Mouse (Mus musculus) C2C12 (cell line): ENCODE results near the gene Specc1. TPM values are rescaled to one million over a fixed set of nuclear protein-coding genes. Genes with fewer than 3 reads are reported as not detected.

Experiments
- H3K27me3 ChIP-seq: one replicate; pipeline ENCODE4 v1.6.1; 2011; ENCODE audit not compliant: control insufficient read depth, insufficient read depth, insufficient read length
- H3K36me3 ChIP-seq: one replicate; pipeline ENCODE4 v1.6.1; 2011; ENCODE audit not compliant: control insufficient read depth, insufficient read depth
- H3K4me3 ChIP-seq: one replicate; pipeline ENCODE4 v1.5.1; 2011; ENCODE audit warnings: mild to moderate bottlenecking, control low read depth; ENCODE audit not compliant: poor library complexity, insufficient read depth, severe bottlenecking
- H3K79me2 ChIP-seq: one replicate; pipeline ENCODE4 v1.6.1; 2011; ENCODE audit not compliant: control insufficient read depth, insufficient read depth
- H3K79me3 ChIP-seq: one replicate; pipeline ENCODE4 v1.6.1; 2011; ENCODE audit warnings: low read depth, control low read depth
- H3ac ChIP-seq: one replicate; pipeline ENCODE3; 2011; ENCODE audit warnings: low read depth; ENCODE audit not compliant: control insufficient read depth, insufficient read length
- CEBPB ChIP-seq: IDR thresholded peaks from one replicate; pipeline ENCODE4 v1.6.1; 2011; ENCODE audit warnings: low read depth, mild to moderate bottlenecking, control low read depth, moderate library complexity
- CTCF ChIP-seq: IDR thresholded peaks from one replicate; pipeline ENCODE4 v1.5.1; 2011; ENCODE audit not compliant: control insufficient read depth, insufficient read depth, insufficient read length
- FOSL1 ChIP-seq: IDR thresholded peaks from one replicate; pipeline ENCODE4 v1.8.0; 2011; ENCODE audit warnings: mild to moderate bottlenecking, low read length; ENCODE audit not compliant: poor library complexity, insufficient read depth, severe bottlenecking
- MAX ChIP-seq: IDR thresholded peaks from one replicate; pipeline ENCODE4 v1.6.1; 2011; ENCODE audit warnings: mild to moderate bottlenecking, control low read depth
- MYOD1 ChIP-seq: IDR thresholded peaks from one replicate; pipeline ENCODE4 v1.6.1; 2011; ENCODE audit warnings: low read depth; ENCODE audit not compliant: control insufficient read depth, insufficient read length
- MYOG ChIP-seq: IDR thresholded peaks from one replicate; pipeline ENCODE4 v1.6.1; 2011; ENCODE audit not compliant: control insufficient read depth, insufficient read length; ENCODE audit errors: extremely low read depth
- USF1 ChIP-seq: IDR thresholded peaks from one replicate; pipeline ENCODE4 v1.6.1; 2011; ENCODE audit warnings: low read depth, mild to moderate bottlenecking, control low read depth, moderate library complexity
- polyA plus RNA-seq: library from polyadenylated mRNA; unstranded; fragments of >200 nt; fragmentation: generic; extraction: Trizol; gene quantifications from one replicate; pipeline ENCODE4 v1.2.1, GENCODE M21; 2012; ENCODE audit warnings: missing spikeins

Specc1 gene
- polyA plus RNA-seq, 1 experiment: 59.2 TPM

DNA sequence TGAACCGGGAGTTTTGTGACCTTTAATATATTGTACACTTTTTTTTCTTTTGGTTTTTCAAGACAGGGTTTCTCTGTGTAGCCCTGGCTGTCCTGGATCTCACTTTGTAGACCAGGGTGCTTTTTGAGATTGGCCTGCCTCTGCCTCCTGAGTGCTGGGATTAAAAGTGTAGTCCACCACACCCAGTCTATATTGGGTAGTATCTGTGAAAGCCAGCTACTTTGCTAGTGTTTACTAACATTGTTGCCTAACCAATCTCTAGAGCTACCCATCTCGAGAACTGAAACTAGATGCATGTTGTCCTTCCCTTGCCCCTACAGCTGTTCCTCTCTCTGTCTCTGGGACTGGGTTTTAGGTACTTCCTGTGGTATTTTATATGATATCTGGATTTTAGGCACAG, 3.5 kb downstream of the Specc1 start:
- H3K27me3 ChIP-seq: no peaks in the 10 kb centered on the region
- no peak overlapping the region for H3K4me3 ChIP-seq
- H3K79me2 ChIP-seq: no peaks in the 10 kb centered on the region
- H3K79me3 ChIP-seq: no peaks in the 10 kb centered on the region
- TF ChIP-seq MYOG (no peak), CTCF (no peak), USF1 (no peak), FOSL1 (no peak), CEBPB (no peak), MAX (no peak)
- H3K36me3 ChIP-seq: no peaks in the 10 kb centered on the region
- H3ac ChIP-seq: no peak overlapping the region

DNA sequence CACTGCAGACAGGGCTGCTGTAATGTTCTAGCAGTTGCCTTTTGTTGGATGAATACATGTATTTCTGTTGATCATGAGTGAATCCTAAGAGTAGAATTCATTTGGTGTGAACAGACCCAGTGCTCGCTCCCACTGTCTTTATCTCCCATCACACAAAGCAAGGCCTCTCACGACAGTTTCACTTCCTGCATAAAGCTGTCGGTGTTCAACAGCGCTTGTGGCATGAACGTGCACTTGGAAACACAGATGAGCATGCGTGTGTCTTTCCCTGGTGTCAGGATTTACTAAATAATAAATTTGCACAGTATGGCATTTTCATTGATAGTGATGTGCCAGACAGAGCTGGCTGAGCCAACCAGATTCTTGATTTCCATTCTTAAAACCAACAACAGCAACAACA, 6.1 kb downstream of the Specc1 start:
- no peak for TF ChIP-seq CTCF
- TF ChIP-seq USF1: no peak
- no peak overlapping the region for H3K4me3 ChIP-seq
- H3K27me3 ChIP-seq: no peaks in the 10 kb centered on the region
- no peak overlapping the region for H3ac ChIP-seq
- no peaks in the 10 kb centered on the region for H3K36me3 ChIP-seq
- H3K79me2 ChIP-seq: no peaks in the 10 kb centered on the region
- H3K79me3 ChIP-seq: no peaks in the 10 kb centered on the region

DNA sequence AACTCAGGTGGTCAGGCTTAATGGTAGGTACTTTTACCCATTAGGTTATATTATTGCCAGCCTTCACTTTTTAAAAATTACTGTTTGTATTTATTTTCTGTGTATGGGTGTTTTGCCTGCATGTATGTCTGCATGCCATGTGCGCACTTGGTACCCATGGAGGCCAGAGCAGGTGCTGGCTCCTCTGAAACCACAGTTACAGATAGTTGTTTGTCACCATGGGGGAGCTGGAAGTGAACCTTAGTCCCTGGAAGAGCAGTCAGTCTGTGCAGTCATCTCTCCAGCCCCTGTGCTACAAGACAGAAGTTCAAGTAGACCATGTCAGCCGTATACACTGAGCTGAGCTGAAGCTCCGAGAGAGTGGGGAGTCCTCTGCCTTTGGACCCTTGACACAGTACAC, 6.6 kb downstream of the Specc1 start:
- no peak overlapping the region for H3ac ChIP-seq
- no peak overlapping the region for H3K4me3 ChIP-seq
- no peaks in the 10 kb centered on the region for H3K79me3 ChIP-seq
- H3K36me3 ChIP-seq: no peaks in the 10 kb centered on the region
- TF ChIP-seq CEBPB (no peak), MYOD1 (no peak), CTCF (no peak), USF1 (no peak), MYOG (no peak), MAX (no peak), FOSL1 (no peak)
- no peaks in the 10 kb centered on the region for H3K79me2 ChIP-seq
- no peaks in the 10 kb centered on the region for H3K27me3 ChIP-seq

DNA sequence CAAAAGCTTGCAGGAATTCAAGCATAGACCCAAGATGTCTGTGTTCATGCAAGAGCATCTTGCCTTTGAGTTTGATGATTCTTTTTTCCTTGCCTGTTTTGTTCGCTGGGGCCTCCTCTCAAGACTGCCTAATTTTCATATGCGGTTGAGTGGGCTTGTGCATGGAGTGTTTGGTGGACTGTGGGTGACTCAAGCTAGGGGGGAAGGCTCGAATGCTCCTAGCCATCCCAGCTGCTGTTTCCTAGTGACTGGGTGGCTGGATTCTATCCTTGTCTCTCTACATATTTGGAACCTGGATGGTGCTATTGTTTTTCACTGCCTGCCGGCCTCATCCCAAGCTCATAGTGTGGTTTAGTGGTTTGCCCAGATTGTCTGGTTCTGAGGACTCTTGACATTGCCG, 8.0 kb downstream of the Specc1 start:
- no peaks in the 10 kb centered on the region for H3K79me2 ChIP-seq
- TF ChIP-seq MYOG: no peak
- TF ChIP-seq FOSL1: no peak
- TF ChIP-seq USF1: no peak
- TF ChIP-seq MYOD1: no peak
- no peak for TF ChIP-seq CEBPB
- no peak for TF ChIP-seq MAX
- TF ChIP-seq CTCF: no peak
- H3K4me3 ChIP-seq: no peak overlapping the region
- H3ac ChIP-seq: no peak overlapping the region
- H3K79me3 ChIP-seq: no peaks in the 10 kb centered on the region
- no peaks in the 10 kb centered on the region for H3K27me3 ChIP-seq
- no peaks in the 10 kb centered on the region for H3K36me3 ChIP-seq

DNA sequence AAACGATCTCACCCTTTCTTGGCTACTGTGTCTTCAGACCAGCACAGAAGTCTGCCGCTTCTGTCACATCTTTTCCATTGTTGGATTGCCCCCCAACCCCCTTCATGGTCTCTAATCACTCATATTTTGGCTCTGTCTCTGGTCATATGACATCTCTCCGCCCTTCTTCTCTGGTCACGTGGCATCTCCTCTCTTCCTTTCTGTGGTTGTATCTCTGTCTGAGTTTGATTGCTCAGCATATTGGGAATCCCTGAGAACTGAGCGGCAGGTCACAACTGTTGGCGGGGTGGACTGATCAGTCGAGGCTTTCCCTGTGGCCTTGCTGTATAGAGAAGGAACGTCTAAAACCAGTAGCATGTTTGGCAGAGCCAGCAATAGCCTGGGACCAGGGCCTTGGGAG, 10.5 kb downstream of the Specc1 start:
- Histone ChIP-seq H3K36me3 (no peaks in the 10 kb centered on the region), H3K27me3 (no peaks in the 10 kb centered on the region), H3ac (no peak overlapping the region), H3K79me3 (no peaks in the 10 kb centered on the region), H3K4me3 (no peak overlapping the region), H3K79me2 (no peaks in the 10 kb centered on the region)
- TF ChIP-seq MYOD1 (no peak), MAX (no peak), USF1 (no peak), CEBPB (no peak), FOSL1 (no peak), MYOG (no peak), CTCF (no peak)

DNA sequence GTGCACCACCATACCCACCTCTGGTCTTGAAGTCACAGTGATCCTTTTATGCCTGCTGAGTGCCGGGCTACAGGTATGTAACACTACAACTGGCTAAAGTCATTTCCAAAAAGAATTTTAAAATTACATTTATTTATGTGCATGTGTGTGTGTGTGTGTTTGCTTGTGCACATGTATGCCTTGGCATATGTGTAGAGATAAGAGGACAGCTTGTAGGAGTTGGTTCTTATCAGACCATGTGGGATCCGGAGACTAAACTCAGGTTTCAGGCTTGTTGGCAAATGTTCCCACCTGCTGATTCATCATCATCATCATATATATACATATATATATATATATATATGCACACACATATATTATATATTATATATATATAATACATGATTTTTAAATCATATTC, 12.3 kb downstream of the Specc1 start:
- no peaks in the 10 kb centered on the region for H3K79me3 ChIP-seq
- no peaks in the 10 kb centered on the region for H3K79me2 ChIP-seq
- no peak for TF ChIP-seq CTCF
- TF ChIP-seq FOSL1: no peak
- no peak for TF ChIP-seq MAX
- TF ChIP-seq USF1: no peak
- no peak for TF ChIP-seq MYOD1
- TF ChIP-seq MYOG: no peak
- no peak for TF ChIP-seq CEBPB
- no peak overlapping the region for H3K4me3 ChIP-seq
- no peaks in the 10 kb centered on the region for H3K27me3 ChIP-seq
- H3ac ChIP-seq: no peak overlapping the region
- H3K36me3 ChIP-seq: no peaks in the 10 kb centered on the region
